Mouse (Mus musculus) central nervous system, embryonic 18 days (tissue): ENCODE results near the gene Armcx4. TPM values are rescaled to one million over a fixed set of nuclear protein-coding genes. Genes with fewer than 3 reads are reported as not detected.

ENCODE experiments used
- polyA plus RNA-seq: library from polyadenylated mRNA; depleted of rRNA; stranded (reverse); fragments of >200 nt; gene quantifications from 2 replicates; pipeline ENCODE4 v1.2.3, GENCODE M21; 2012; rRNA removed

The Armcx4 gene
- 24.8 and 24.9 TPM in 2 replicates for polyA plus RNA-seq

GRCm38 (mm10) chrX:134686267-134686666 lies at the start of gene Armcx4:
TSS of gene Armcx4 (plus strand) at chrX:134686519.

GRCm38 (mm10) chrX:134717752-134718308 lies 31.5 kb downstream of the Armcx4 start, which contains the start of gene Armcx1:
TSS of gene Armcx1 (plus strand) at chrX:134717963.

Other genes starting within 250 kb of the Armcx4 start
- gene Taf7l, start 210.0 kb upstream of the Armcx4 start, polyA plus RNA-seq = 0.07 and 0.23 TPM in 2 replicates
- gene Timm8a1, start 144.7 kb upstream of the Armcx4 start, polyA plus RNA-seq = 14.1 and 14.9 TPM in 2 replicates
- gene Btk, start 102.9 kb upstream of the Armcx4 start, polyA plus RNA-seq = 0.34 and 0.43 TPM in 2 replicates
- gene Rpl36a, start 100.9 kb upstream of the Armcx4 start, polyA plus RNA-seq = 1,080 and 1,158 TPM in 2 replicates
- 4.0 and 4.6 TPM in 2 replicates for gene Gla, start 85.4 kb upstream of the Armcx4 start, polyA plus RNA-seq
- gene Hnrnph2, start 85.3 kb upstream of the Armcx4 start, polyA plus RNA-seq = 80.8 and 84.6 TPM in 2 replicates
- 81.1 and 91.2 TPM in 2 replicates for gene Armcx1, start 31.4 kb downstream of the Armcx4 start, polyA plus RNA-seq
- gene Armcx6, start 64.9 kb downstream of the Armcx4 start, polyA plus RNA-seq = 47.1 and 50.3 TPM in 2 replicates
- 62.8 and 71.6 TPM in 2 replicates for gene Armcx3, start 70.1 kb downstream of the Armcx4 start, polyA plus RNA-seq
- 81.4 and 81.6 TPM in 2 replicates for gene Armcx2, start 122.7 kb downstream of the Armcx4 start, polyA plus RNA-seq